ENCODE assay signal across 8 mouse cellular contexts in the genomic region with DNA sequence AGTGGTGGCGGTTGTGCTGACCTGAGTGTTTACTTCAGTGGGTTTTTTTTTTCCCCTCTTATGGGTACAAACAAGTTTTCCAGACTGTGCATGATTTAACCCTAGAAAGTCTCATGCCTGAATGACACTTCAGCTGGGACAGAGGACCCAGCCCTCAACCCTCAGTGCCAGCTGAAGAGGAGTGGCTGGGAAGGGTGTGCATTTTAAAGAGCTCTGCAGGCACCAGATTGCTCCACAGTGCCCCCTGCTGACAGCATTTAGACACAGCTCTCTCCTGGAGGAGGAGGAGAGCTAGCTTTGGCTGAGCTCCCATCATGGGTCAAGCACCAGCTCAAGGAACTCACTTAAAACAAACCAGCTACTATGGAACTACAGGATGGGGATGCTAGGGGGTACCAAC. TPM values are rescaled to one million over a fixed set of nuclear protein-coding genes. Genes with fewer than 3 reads are reported as not detected.
DNase-seq lines count a peak whose midpoint lies in the region; ATAC-seq lines count a peak whose summit lies in the region.

No protein-coding gene starts in this region.

- no peak overlapping the region for H3K4me3 ChIP-seq in hindbrain, embryonic 16.5 days (ENCODE audit: low read length)

- DNase-seq in ZHBTc4 (ENCODE audit: low read depth, low spot score), result peak; percentile 92
- peak; percentile 96 to 97 for DNase-seq in cerebellum, postnatal 25 days
- peak; percentile 76 to 92 for DNase-seq in frontal cortex, postnatal 25 days (ENCODE audit: low spot score in 2 of 2)
- peak; percentile 82 to 86 for DNase-seq in left cerebral cortex, adult 8-10 months (ENCODE audit: low spot score in 2 of 2)
- DNase-seq in right cerebral cortex, adult 18-20 months, result peak; percentile 93
- peak; percentile 67 for DNase-seq in urinary bladder, postnatal 10 days (ENCODE audit: low spot score)

- WGBS in hindbrain, embryonic 16.5 days, result 40% methylated on average over 1 of the region's 1 CpGs

- H3K4me2 ChIP-seq in hindbrain, embryonic 16.5 days (ENCODE audit: low read length), result peak overlapping the region; percentile 93

- peak; percentile 46; the same call in 1 of the 2 replicates for ATAC-seq in hindbrain, embryonic 16.5 days
- ATAC-seq in megakaryocyte, adult 5-6 weeks (ENCODE audit: poor library complexity, severe bottlenecking), result peak; percentile 64

- no peaks in the 10 kb centered on the region for H3K27me3 ChIP-seq in hindbrain, embryonic 16.5 days (replicated peaks; ENCODE audit: control insufficient read depth, insufficient read depth, low read length)

- no peaks in the 10 kb centered on the region for H3K36me3 ChIP-seq in hindbrain, embryonic 16.5 days (ENCODE audit: control insufficient read depth, insufficient read depth, low read length)

- peak overlapping the region; percentile 66 for H3K27ac ChIP-seq in hindbrain, embryonic 16.5 days (ENCODE audit: low read depth, low read length)

- peaks cover 58% of the 10 kb centered on the region for H3K4me1 ChIP-seq in hindbrain, embryonic 16.5 days (ENCODE audit: control insufficient read depth, insufficient read depth, low read depth, low read length)

- no peak overlapping the region for H3K9ac ChIP-seq in hindbrain, embryonic 16.5 days (ENCODE audit: low read depth, low read length)

- no peaks in the 10 kb centered on the region for H3K9me3 ChIP-seq in hindbrain, embryonic 16.5 days (ENCODE audit: control insufficient read depth, low read length)

RNA-seq across cellular contexts. Expression of a gene that starts 2.8 kb away (rescaled TPM):
- polyA plus RNA-seq in hindbrain, embryonic 16.5 days (2015; fragmentation: Nextera tagmentation; extraction: Ambion mirVana), result 14.7 and 16.3 TPM in 2 replicates
- total RNA-seq in left cerebral cortex, adult 8-10 months (2022), result 10 to 100 TPM; 57.0 to 68.5 (median 63.4) TPM
- total RNA-seq in megakaryocyte, adult 5-6 weeks (2015), result 21.7 and 26.3 TPM in 2 replicates
- 11.3 and 18.9 TPM in 2 replicates for total RNA-seq in megakaryocyte, adult 5-6 weeks (2017)

RNA-seq across cellular contexts. Expression of a gene that starts 41.6 kb away (rescaled TPM):
- 79.0 and 87.6 TPM in 2 replicates for polyA plus RNA-seq in hindbrain, embryonic 16.5 days (2015; fragmentation: Nextera tagmentation; extraction: Ambion mirVana)
- 10 to 100 TPM; 34.1 to 38.8 (median 37.0) TPM for total RNA-seq in left cerebral cortex, adult 8-10 months (2022)
- total RNA-seq in megakaryocyte, adult 5-6 weeks (2015), result 24.7 and 31.9 TPM in 2 replicates
- total RNA-seq in megakaryocyte, adult 5-6 weeks (2017), result 34.9 and 35.8 TPM in 2 replicates

RNA-seq across cellular contexts. Expression of a gene that starts 48.1 kb away (rescaled TPM):
- 34.0 and 35.7 TPM in 2 replicates for polyA plus RNA-seq in hindbrain, embryonic 16.5 days (2015; fragmentation: Nextera tagmentation; extraction: Ambion mirVana)
- total RNA-seq in left cerebral cortex, adult 8-10 months (2022), result 10 to 100 TPM; 28.0 to 31.7 (median 29.1) TPM
- 49.4 and 51.6 TPM in 2 replicates for total RNA-seq in megakaryocyte, adult 5-6 weeks (2015)
- 47.6 and 48.0 TPM in 2 replicates for total RNA-seq in megakaryocyte, adult 5-6 weeks (2017)
